Mouse (Mus musculus) heart, embryonic 15.5 days (tissue): Measurements from ENCODE around the gene Tor1b. TPM values are rescaled to one million over a fixed set of nuclear protein-coding genes. Genes with fewer than 3 reads are reported as not detected.
"Not testable (repeated sequence)": the region's sequence is repeated elsewhere in the genome, so short reads cannot be mapped to it uniquely, and the experiment has no call there.

Experiments
- ATAC-seq: fragments of 200-750 bp; cut with Nextera tagmentation; replicated peaks from 2 replicates; pipeline ENCODE4 v1.8.0; 2017; ENCODE audit warnings: low read depth, moderate TSS enrichment; ENCODE audit not compliant: insufficient number of reproducible peaks, insufficient read depth, low FRiP score
- H3K27ac ChIP-seq: fragments of 300-500 bp; sonication (generic); 2 replicates; pipeline ENCODE4 v1.5.1; 2015; ENCODE audit warnings: mild to moderate bottlenecking, inconsistent platforms
- H3K27me3 ChIP-seq: fragments of 300-500 bp; sonication (generic); 2 replicates; pipeline ENCODE4 v1.6.1; 2015; ENCODE audit warnings: inconsistent platforms
- H3K36me3 ChIP-seq: fragments of 300-500 bp; sonication (generic); 2 replicates; pipeline ENCODE4 v1.6.1; 2015; ENCODE audit warnings: mild to moderate bottlenecking, inconsistent platforms
- H3K4me1 ChIP-seq: fragments of 300-500 bp; sonication (generic); replicated peaks from 2 replicates; pipeline ENCODE4 v1.6.1; 2015; ENCODE audit warnings: inconsistent platforms
- H3K4me2 ChIP-seq: fragments of 300-500 bp; sonication (generic); 2 replicates; pipeline ENCODE4 v1.6.1; 2015; ENCODE audit warnings: inconsistent platforms, mild to moderate bottlenecking, moderate library complexity
- H3K4me3 ChIP-seq: fragments of 300-500 bp; sonication (generic); 2 replicates; pipeline ENCODE4 v1.5.1; 2015; ENCODE audit warnings: mild to moderate bottlenecking, inconsistent platforms
- H3K9ac ChIP-seq: fragments of 300-500 bp; sonication (generic); 2 replicates; pipeline ENCODE4 v1.6.1; 2015; ENCODE audit warnings: mild to moderate bottlenecking, inconsistent platforms
- H3K9me3 ChIP-seq: fragments of 300-500 bp; sonication (generic); replicated peaks from 2 replicates; pipeline ENCODE4 v1.6.1; 2016; ENCODE audit warnings: inconsistent platforms
- WGBS: fragments of 180-500 bp; shearing (Covaris S2); methylation state at CpG from one replicate; pipeline ENCODE4 v1.1.7; 2015; ENCODE audit warnings: mixed read lengths; 5-methylcytosine and 5-hydroxymethylcytosine counted together
- polyA plus RNA-seq: library from polyadenylated mRNA; unstranded; fragments of >200 nt; fragmentation: Nextera tagmentation; extraction: Ambion mirVana; gene quantifications from 2 replicates; pipeline ENCODE4 v1.2.1, GENCODE M21; 2015

Tor1b gene
- polyA plus RNA-seq, 1 experiment from 2014 or later: 20.4 TPM

GRCm38 (mm10) chr2:30918780-30919329, 33.9 kb upstream of the Tor1b start:
- Histone ChIP-seq H3K27me3 (no peaks in the 10 kb centered on the region), H3K9me3 (no peaks in the 10 kb centered on the region), H3K4me3 (no peak overlapping the region), H3K4me2 (no peak overlapping the region), H3K9ac (0 out of 2 replicates have a peak overlapping the region, but pooled peaks have one; percentile 31), H3K36me3 (no peaks in the 10 kb centered on the region), H3K27ac (peak overlapping the region; percentile 49; the same call in 1 of the 2 replicates), H3K4me1 (peaks cover 19% of the 10 kb centered on the region)
- no peak for ATAC-seq
- WGBS: 28% methylated on average over 8 of the region's 8 CpGs

- no peak overlapping the region for H3K4me2 ChIP-seq
- H3K4me3 ChIP-seq: no peak overlapping the region
- peaks cover 19% of the 10 kb centered on the region for H3K4me1 ChIP-seq
- H3K9me3 ChIP-seq: no peaks in the 10 kb centered on the region
- no peak overlapping the region for H3K27ac ChIP-seq
- H3K9ac ChIP-seq: no peak overlapping the region
- H3K36me3 ChIP-seq: no peaks in the 10 kb centered on the region
- ATAC-seq: no peak
- H3K27me3 ChIP-seq: no peaks in the 10 kb centered on the region
- WGBS: 33% methylated on average over 7 of the region's 7 CpGs
Observed at GRCm38 (mm10) chr2:30920216-30920615, 32.5 kb upstream of the Tor1b start.

- no peak for ATAC-seq
- H3K9ac ChIP-seq: no peak overlapping the region
- no peaks in the 10 kb centered on the region for H3K36me3 ChIP-seq
- H3K4me1 ChIP-seq: peaks cover 32% of the 10 kb centered on the region
- H3K9me3 ChIP-seq: no peaks in the 10 kb centered on the region
- no peak overlapping the region for H3K4me2 ChIP-seq
- H3K27ac ChIP-seq: no peak overlapping the region
- H3K4me3 ChIP-seq: no peak overlapping the region
- 70% methylated on average over 3 of the region's 3 CpGs for WGBS
- no peaks in the 10 kb centered on the region for H3K27me3 ChIP-seq
Observed at GRCm38 (mm10) chr2:30923099-30923498, 29.7 kb upstream of the Tor1b start.

GRCm38 (mm10) chr2:30925181-30925580, 27.6 kb upstream of the Tor1b start:
- H3K27ac ChIP-seq: no peak overlapping the region
- WGBS: 78% methylated on average over 4 of the region's 4 CpGs
- peaks cover 31% of the 10 kb centered on the region for H3K4me1 ChIP-seq
- H3K27me3 ChIP-seq: no peaks in the 10 kb centered on the region
- H3K9ac ChIP-seq: no peak overlapping the region
- no peaks in the 10 kb centered on the region for H3K36me3 ChIP-seq
- H3K9me3 ChIP-seq: no peaks in the 10 kb centered on the region
- H3K4me2 ChIP-seq: no peak overlapping the region
- no peak overlapping the region for H3K4me3 ChIP-seq
- ATAC-seq: no peak

- Histone ChIP-seq H3K4me3 (no peak overlapping the region), H3K36me3 (no peaks in the 10 kb centered on the region), H3K4me1 (peaks cover 31% of the 10 kb centered on the region), H3K27me3 (no peaks in the 10 kb centered on the region), H3K4me2 (no peak overlapping the region), H3K9ac (no peak overlapping the region), H3K27ac (peak overlapping the region; percentile 68; the same call in 1 of the 2 replicates), H3K9me3 (no peaks in the 10 kb centered on the region)
- ATAC-seq: no peak
- WGBS: 84% methylated on average over 4 of the region's 4 CpGs
Observed at GRCm38 (mm10) chr2:30926381-30926780, 26.4 kb upstream of the Tor1b start.

- Histone ChIP-seq H3K4me3 (no peak overlapping the region), H3K36me3 (no peaks in the 10 kb centered on the region), H3K9ac (0 out of 2 replicates have a peak overlapping the region, but pooled peaks have one; percentile 8), H3K27ac (peak overlapping the region; percentile 68), H3K4me1 (peaks cover 31% of the 10 kb centered on the region), H3K4me2 (no peak overlapping the region), H3K9me3 (no peaks in the 10 kb centered on the region), H3K27me3 (no peaks in the 10 kb centered on the region)
- ATAC-seq: no peak
- 31% methylated on average over 9 of the region's 9 CpGs for WGBS
Observed at GRCm38 (mm10) chr2:30927151-30927781, 25.5 kb upstream of the Tor1b start.

- no peak overlapping the region for H3K9ac ChIP-seq
- H3K9me3 ChIP-seq: no peaks in the 10 kb centered on the region
- H3K27ac ChIP-seq: peak overlapping the region; percentile 68; the same call in 1 of the 2 replicates
- H3K4me2 ChIP-seq: no peak overlapping the region
- no peaks in the 10 kb centered on the region for H3K36me3 ChIP-seq
- no peak overlapping the region for H3K4me3 ChIP-seq
- ATAC-seq: no peak
- WGBS: 24% methylated on average over 14 of the region's 14 CpGs
- peaks cover 31% of the 10 kb centered on the region for H3K4me1 ChIP-seq
- no peaks in the 10 kb centered on the region for H3K27me3 ChIP-seq
Observed at GRCm38 (mm10) chr2:30927844-30928628, 24.7 kb upstream of the Tor1b start.

- Histone ChIP-seq H3K4me3 (peak overlapping the region; percentile 38), H3K9me3 (no peaks in the 10 kb centered on the region), H3K4me1 (peaks cover 31% of the 10 kb centered on the region), H3K36me3 (no peaks in the 10 kb centered on the region), H3K27me3 (no peaks in the 10 kb centered on the region), H3K9ac (0 out of 2 replicates have a peak overlapping the region, but pooled peaks have one; percentile 39), H3K4me2 (peak overlapping the region; percentile 70), H3K27ac (no peak overlapping the region)
- no peak for ATAC-seq
- 30% methylated on average over 12 of the region's 12 CpGs for WGBS
Observed at GRCm38 (mm10) chr2:30928893-30929482, 23.8 kb upstream of the Tor1b start.

GRCm38 (mm10) chr2:30929483-30930045, 23.2 kb upstream of the Tor1b start, which contains the start of gene Ptges:
Ptges (minus strand) TSS chr2:30929863.
- no peak within 1 kb of the TSS for H3K27ac ChIP-seq
- 3% methylated on average over 23 of the region's 23 CpGs for WGBS
- peaks cover 31% of the 10 kb centered on the region for H3K4me1 ChIP-seq
- H3K9ac ChIP-seq: peak within 1 kb of the TSS; percentile 39; the same call in 1 of the 2 replicates
- H3K9me3 ChIP-seq: no peaks in the 10 kb centered on the region
- no peaks in the 10 kb centered on the region for H3K36me3 ChIP-seq
- H3K4me3 ChIP-seq: peak within 1 kb of the TSS; percentile 38
- H3K27me3 ChIP-seq: no peaks in the 10 kb centered on the region
- peak; percentile 36 for ATAC-seq
- peak within 1 kb of the TSS; percentile 70 for H3K4me2 ChIP-seq

- not testable (repeated sequence) for H3K4me2 ChIP-seq, H3K9ac ChIP-seq, H3K27ac ChIP-seq, ATAC-seq, H3K36me3 ChIP-seq, H3K4me3 ChIP-seq, H3K27me3 ChIP-seq, H3K9me3 ChIP-seq
- WGBS: 70% methylated on average over 2 of the region's 2 CpGs
- H3K4me1 ChIP-seq: peaks cover 31% of the 10 kb centered on the region
Observed at GRCm38 (mm10) chr2:30930846-30931245, 21.9 kb upstream of the Tor1b start.

GRCm38 (mm10) chr2:30931922-30932321, 20.8 kb upstream of the Tor1b start:
- no peaks in the 10 kb centered on the region for H3K27me3 ChIP-seq
- WGBS: 86% methylated on average over 3 of the region's 3 CpGs
- H3K9ac ChIP-seq: no peak overlapping the region
- no peak for ATAC-seq
- no peak overlapping the region for H3K4me2 ChIP-seq
- no peaks in the 10 kb centered on the region for H3K9me3 ChIP-seq
- no peak overlapping the region for H3K4me3 ChIP-seq
- H3K4me1 ChIP-seq: peaks cover 27% of the 10 kb centered on the region
- no peak overlapping the region for H3K27ac ChIP-seq
- no peaks in the 10 kb centered on the region for H3K36me3 ChIP-seq
